Mouse (Mus musculus) olfactory bulb, adult 2 months (tissue): ENCODE measurements around the gene Syne3. TPM values are rescaled to one million over a fixed set of nuclear protein-coding genes. Genes with fewer than 3 reads are reported as not detected.

Source experiments
- H3K27ac ChIP-seq: fragments of 200-500 bp; 2 replicates; pipeline ENCODE4 v1.5.1; 2012; ENCODE audit warnings: low read depth, low read length; ENCODE audit not compliant: insufficient read depth
- H3K4me1 ChIP-seq: fragments of 200-500 bp; 2 replicates; pipeline ENCODE4 v1.6.1; 2012; ENCODE audit warnings: low read length; ENCODE audit not compliant: control insufficient read depth, insufficient read depth
- H3K4me3 ChIP-seq: fragments of 200-500 bp; 2 replicates; pipeline ENCODE4 v1.5.1; 2012; ENCODE audit warnings: mild to moderate bottlenecking, low read depth, low read length, moderate library complexity; ENCODE audit not compliant: insufficient read depth
- CTCF ChIP-seq: fragments of 200-500 bp; IDR thresholded peaks from 2 replicates; pipeline ENCODE4 v1.5.1; 2012; ENCODE audit warnings: low read depth, mild to moderate bottlenecking, low read length, moderate library complexity; ENCODE audit not compliant: insufficient read depth
- POLR2A ChIP-seq: fragments of 200-500 bp; IDR thresholded peaks from 2 replicates; pipeline ENCODE4 v1.6.1; 2012; ENCODE audit warnings: mild to moderate bottlenecking, low read depth, low read length, moderate library complexity; ENCODE audit not compliant: insufficient read depth
- WGBS: fragments of 180-500 bp; shearing (Covaris S2); methylation state at CpG from one replicate; pipeline ENCODE4 v1.1.7; 2018; 5-methylcytosine and 5-hydroxymethylcytosine counted together
- polyA plus RNA-seq: library from polyadenylated mRNA; stranded (reverse); fragments of >200 nt; gene quantifications from 2 replicates; pipeline ENCODE4 v1.2.4, GENCODE M21; 2012; ENCODE audit warnings: low replicate concordance; ENCODE audit not compliant: missing spikeins, insufficient read depth, insufficient read length

Gene Syne3
- polyA plus RNA-seq, 1 experiment = not detected

DNA sequence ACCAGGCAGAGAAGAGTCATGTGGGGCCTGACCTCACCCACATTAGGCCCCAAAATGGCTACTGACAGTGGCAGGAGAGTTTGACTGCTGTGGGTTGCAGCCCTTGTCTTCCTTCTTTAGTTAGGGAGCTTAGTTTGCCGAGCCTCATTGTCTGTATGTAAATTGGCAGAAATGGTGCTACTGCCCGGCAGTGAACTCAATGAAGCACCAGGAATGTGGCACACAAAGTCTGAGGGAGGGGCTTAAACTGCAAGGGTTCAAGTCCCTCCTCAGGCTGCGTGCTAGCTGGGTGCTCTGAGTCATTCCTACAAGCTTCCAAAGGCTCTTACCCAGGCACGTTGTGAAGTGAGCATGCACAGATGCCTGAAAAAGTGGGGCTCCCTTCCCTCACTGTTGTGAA is 93.9 kb downstream of the Syne3 start:
- Histone ChIP-seq H3K4me3 (no peak overlapping the region), H3K4me1 (peaks cover 11% of the 10 kb centered on the region), H3K27ac (no peak overlapping the region)
- WGBS = 43% methylated on average over 4 of the region's 4 CpGs
- TF ChIP-seq CTCF = no peak
- TF ChIP-seq POLR2A = no peak

DNA sequence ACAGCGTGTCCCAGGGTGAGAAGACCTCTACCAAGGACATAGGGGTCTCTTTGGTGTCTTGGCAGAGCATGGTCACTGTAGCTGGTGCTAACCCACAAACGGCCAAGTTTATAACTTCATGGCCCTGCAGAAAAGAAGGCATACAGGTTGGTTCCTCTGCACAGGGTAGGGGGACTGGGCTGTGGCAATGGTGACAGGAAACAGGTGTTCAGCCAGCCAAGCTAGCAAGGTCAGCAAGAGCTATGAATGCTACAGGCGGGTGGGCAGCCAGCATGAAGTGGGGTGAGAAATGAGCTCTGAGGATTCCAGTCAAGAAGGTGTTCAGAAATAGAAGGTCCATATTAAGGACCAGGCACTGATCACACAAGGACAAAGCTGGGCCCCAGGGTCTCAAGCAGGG is 96.6 kb downstream of the Syne3 start:
- H3K27ac ChIP-seq = no peak overlapping the region
- 52% methylated on average over 3 of the region's 3 CpGs for WGBS
- TF ChIP-seq CTCF (no peak), POLR2A (no peak)
- no peak overlapping the region for H3K4me3 ChIP-seq
- peaks cover 19% of the 10 kb centered on the region for H3K4me1 ChIP-seq

DNA sequence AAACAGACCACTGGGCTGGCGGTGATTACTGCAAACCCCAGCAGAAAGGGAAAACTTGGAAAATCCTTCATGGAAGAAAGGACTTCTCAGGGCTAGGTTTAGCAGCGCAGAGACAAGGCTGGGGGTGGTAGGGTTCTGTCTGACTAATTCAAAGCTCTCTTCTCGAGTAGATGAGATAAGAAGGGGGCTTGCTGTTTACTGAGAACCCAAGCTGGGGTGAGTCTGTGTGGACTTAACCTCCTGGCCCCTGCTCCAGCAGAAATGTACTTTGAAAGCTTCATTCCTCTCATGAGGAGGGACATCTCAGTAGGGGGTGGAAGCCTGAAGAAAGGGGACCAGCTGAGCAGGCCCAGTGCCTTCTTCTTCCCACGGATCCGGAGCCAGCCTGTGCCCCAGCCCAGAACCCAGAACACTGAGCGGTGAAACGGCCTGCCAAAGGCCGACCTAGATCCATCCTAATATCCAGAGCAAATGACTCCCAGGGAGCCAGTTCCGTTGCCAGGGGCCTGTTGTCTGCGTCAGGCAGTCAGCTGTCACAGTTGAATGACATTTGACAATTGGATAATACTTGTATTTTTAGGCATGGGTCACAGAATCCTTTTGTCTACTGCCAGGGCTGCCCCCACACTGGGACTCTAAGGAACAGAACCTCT is 97.2 kb downstream of the Syne3 start:
- 37% methylated on average over 10 of the region's 10 CpGs for WGBS
- no peak for TF ChIP-seq CTCF
- TF ChIP-seq POLR2A = no peak
- H3K27ac ChIP-seq = peak overlapping the region; percentile 12
- peaks cover 20% of the 10 kb centered on the region for H3K4me1 ChIP-seq
- no peak overlapping the region for H3K4me3 ChIP-seq

DNA sequence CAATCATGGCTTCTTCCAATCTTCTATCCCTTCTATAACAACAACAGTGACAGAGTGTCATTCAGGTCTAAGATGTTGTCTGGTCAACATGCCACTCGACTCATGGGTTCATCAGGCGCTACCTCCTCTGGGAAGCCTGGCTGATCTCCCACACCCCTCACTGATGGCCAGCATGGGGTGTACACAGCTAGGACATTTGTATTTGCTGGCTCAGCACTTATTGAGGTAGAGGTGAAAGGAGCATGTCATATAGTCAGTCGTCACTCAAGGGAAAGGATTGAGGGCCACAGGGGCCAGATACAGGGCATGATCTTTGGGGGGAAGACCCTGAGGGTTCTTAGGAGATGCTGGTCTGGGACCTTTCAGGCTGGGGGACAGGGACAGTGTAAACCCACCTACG is 99.9 kb downstream of the Syne3 start:
- no peak for TF ChIP-seq POLR2A
- no peak for TF ChIP-seq CTCF
- WGBS = 93% methylated on average over 4 of the region's 4 CpGs
- Histone ChIP-seq H3K27ac (no peak overlapping the region), H3K4me1 (peaks cover 20% of the 10 kb centered on the region), H3K4me3 (no peak overlapping the region)

DNA sequence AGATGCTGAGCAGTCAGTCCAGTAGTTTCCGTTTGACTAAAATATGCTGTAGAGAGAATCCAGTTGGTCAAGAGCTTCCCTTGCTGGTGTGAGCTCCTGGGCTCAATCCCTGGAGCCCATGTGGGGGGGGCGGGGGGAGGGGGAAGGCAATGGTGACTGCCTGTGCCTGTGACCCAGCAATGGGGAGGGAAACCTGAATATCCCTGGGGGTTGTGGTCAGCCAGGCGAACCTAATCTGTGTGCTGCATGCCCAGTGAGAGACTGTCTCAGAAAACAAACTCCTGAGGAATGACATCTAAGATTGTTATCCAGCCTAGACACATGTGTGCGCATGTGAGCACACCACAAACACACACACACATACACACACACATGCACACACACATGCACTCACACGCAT is 100.6 kb downstream of the Syne3 start:
- 74% methylated on average over 5 of the region's 5 CpGs for WGBS
- TF ChIP-seq CTCF (no peak), POLR2A (no peak)
- no peak overlapping the region for H3K27ac ChIP-seq
- no peak overlapping the region for H3K4me3 ChIP-seq
- H3K4me1 ChIP-seq = peaks cover 20% of the 10 kb centered on the region

DNA sequence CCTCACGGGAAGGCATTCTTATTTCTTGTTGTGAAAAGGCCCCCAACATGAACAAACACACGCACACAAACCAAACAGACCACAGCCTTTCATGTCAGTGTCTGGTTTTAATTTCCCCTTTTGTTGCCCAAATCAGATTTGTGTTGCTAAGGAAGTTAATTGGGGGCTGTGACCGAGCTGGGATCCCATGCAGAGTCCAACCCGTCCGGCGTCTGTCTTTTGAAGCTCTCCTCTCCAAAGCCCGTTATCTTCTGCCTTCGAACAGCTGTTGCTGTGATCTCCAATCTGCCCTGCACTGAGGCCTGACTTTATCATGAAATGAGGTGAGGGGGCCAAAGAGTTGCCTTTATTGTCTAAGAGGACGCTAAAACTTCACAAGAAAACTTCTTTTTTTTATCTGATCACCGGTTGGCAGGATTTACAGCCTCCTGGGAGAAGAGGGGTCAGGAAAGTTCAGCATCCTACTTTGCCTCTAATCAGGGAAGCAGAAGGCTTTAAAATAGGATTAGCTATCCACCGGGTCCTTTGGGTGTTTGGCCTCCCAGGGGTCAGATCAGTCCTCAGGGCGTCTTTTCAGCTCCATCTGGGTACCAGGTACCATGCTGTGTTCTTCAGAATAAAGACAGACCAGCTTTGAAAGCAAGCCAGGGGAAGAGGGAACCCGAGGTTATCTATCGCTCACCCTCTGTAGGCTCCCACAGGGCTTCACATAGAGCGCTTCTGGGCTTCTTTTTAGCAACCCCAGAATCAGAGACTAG is 101.4 kb downstream of the Syne3 start:
- Histone ChIP-seq H3K4me3 (no peak overlapping the region), H3K27ac (no peak overlapping the region), H3K4me1 (peaks cover 20% of the 10 kb centered on the region)
- WGBS = 57% methylated on average over 15 of the region's 15 CpGs
- no peak for TF ChIP-seq POLR2A
- TF ChIP-seq CTCF = no peak

DNA sequence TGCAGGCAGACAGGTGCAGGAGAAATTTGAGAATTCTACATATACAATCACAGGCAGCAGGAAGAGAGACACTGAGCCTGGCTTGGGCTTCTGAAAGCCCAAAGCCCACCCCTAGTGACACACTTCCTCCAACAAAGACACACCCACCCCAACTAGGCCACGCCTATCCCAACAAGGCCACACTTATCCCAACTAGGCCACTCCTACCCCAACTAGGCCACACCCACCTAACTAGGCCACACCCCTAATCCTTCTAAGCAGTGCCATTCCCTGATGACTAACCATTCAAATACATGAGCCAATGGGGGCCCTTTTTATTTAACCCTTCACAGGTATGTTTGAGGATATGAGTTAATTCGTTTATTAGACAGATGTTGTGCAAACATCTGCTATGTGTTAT is 102.5 kb downstream of the Syne3 start:
- H3K4me3 ChIP-seq = no peak overlapping the region
- no peak for TF ChIP-seq CTCF
- no peak for TF ChIP-seq POLR2A
- WGBS = 93% methylated on average over 2 of the region's 2 CpGs
- H3K4me1 ChIP-seq = peaks cover 12% of the 10 kb centered on the region; the same call in 1 of the 2 replicates
- H3K27ac ChIP-seq = no peak overlapping the region

DNA sequence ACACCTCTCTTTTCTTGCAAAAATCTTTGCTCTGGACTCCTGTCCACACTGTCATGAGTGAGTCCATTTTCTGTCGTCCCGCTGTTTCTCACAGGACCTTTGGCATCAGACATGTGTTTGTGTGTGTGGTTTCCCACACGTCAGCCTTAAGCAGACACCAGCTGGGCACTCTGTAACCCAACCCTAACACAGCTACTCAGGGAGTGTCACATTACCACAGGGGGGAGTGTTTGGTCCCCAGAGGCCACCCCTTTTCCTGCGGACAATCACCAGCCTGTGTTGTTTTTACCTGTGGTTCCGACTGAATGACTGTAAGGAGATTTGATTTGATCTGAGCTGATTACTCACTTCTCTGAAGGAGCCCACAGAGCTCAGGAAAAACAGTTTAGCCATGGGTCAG is 105.5 kb downstream of the Syne3 start:
- Histone ChIP-seq H3K4me1 (0 out of 2 replicates have a peak, but pooled peaks cover 10% of the 10 kb centered on the region), H3K4me3 (no peak overlapping the region), H3K27ac (no peak overlapping the region)
- TF ChIP-seq POLR2A (no peak), CTCF (no peak)
- 73% methylated on average over 5 of the region's 5 CpGs for WGBS

DNA sequence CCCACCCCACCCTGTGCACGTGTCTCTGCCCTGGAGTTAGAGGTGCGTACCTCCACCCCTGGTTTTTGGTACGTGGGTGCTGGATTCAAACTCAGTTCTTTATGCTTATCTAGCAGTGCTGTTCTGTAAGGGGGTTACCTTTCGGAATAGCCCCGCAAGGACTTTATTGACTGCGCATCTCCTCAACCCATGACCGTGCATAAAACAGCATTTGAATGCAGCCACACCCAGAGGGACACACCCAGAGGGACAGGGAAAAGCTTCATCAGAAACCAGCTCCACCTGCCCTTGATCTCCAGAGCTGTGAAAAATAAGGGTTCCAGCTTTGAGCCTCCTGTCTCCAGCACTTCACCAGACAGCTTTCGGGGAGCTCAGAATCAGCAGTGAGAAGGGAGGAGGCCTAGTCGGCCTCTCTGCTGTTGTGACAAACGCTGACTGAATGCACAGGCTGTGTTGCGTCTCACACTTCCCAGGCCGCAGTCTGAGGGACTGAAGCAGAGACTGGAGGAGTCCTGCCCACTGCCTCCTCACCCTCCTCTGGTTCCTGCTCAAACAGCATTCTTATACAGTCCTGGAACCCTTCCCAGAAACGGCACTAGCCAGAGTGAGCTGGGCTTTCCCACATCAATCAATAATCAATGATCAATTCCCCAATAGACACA is 107.1 kb downstream of the Syne3 start:
- Histone ChIP-seq H3K4me1 (0 out of 2 replicates have a peak, but pooled peaks cover 4% of the 10 kb centered on the region), H3K27ac (no peak overlapping the region), H3K4me3 (no peak overlapping the region)
- WGBS = 77% methylated on average over 13 of the region's 13 CpGs
- TF ChIP-seq POLR2A (no peak), CTCF (no peak)
